Mouse (Mus musculus) right cerebral cortex, postnatal 4 days (tissue): ENCODE measurements at regions not wholly inside any gene's neighbourhood (a gene's known extent, or its start where the extent isn't known, plus 50 kb on each side); places are given as distances from the start of the nearest gene placed in this dataset.

Experiments
- DNase-seq: peaks from one replicate; pipeline ENCODE4 v3.0.0-alpha.2; 2022

GRCm38 (mm10) chr4:9028946-9029345 is 790.1 kb upstream of the Car8 start:
- DNase-seq: no peak

GRCm38 (mm10) chr4:9028475-9028874 is 789.6 kb upstream of the Car8 start:
- no peak for DNase-seq

- peak; percentile 94 for DNase-seq
Measured at GRCm38 (mm10) chr4:9027798-9028404, 789.1 kb upstream of the Car8 start.

GRCm38 (mm10) chr4:9027383-9027782 is 788.5 kb upstream of the Car8 start:
- DNase-seq: no peak

GRCm38 (mm10) chr4:9026841-9027240 is 788.0 kb upstream of the Car8 start:
- DNase-seq: no peak

- DNase-seq: no peak
Measured at GRCm38 (mm10) chr4:9025821-9026470, 787.1 kb upstream of the Car8 start.

GRCm38 (mm10) chr4:9024216-9024925 is 785.5 kb upstream of the Car8 start:
- no peak for DNase-seq

- no peak for DNase-seq
Measured at GRCm38 (mm10) chr4:9019241-9020110, 780.6 kb upstream of the Car8 start.

- no peak for DNase-seq
Measured at GRCm38 (mm10) chr4:9018236-9018635, 779.4 kb upstream of the Car8 start.

GRCm38 (mm10) chr4:9016504-9017040 is 777.7 kb upstream of the Car8 start:
- DNase-seq: no peak

GRCm38 (mm10) chr4:9015528-9016503 is 777.0 kb upstream of the Car8 start:
- no peak for DNase-seq

GRCm38 (mm10) chr4:9014986-9015385 is 776.1 kb upstream of the Car8 start:
- no peak for DNase-seq

- no peak for DNase-seq
Measured at GRCm38 (mm10) chr4:9012787-9013186, 773.9 kb upstream of the Car8 start.

GRCm38 (mm10) chr4:9011952-9012351 is 773.1 kb upstream of the Car8 start:
- DNase-seq: no peak

GRCm38 (mm10) chr4:9011129-9011518 is 772.3 kb upstream of the Car8 start:
- no peak for DNase-seq

GRCm38 (mm10) chr4:9010381-9011128 is 771.7 kb upstream of the Car8 start:
- DNase-seq: no peak

GRCm38 (mm10) chr4:9009656-9010055 is 770.8 kb upstream of the Car8 start:
- no peak for DNase-seq

GRCm38 (mm10) chr4:9005938-9006626 is 767.2 kb upstream of the Car8 start:
- no peak for DNase-seq

- DNase-seq: no peak
Measured at GRCm38 (mm10) chr4:9003891-9004290, 765.0 kb upstream of the Car8 start.

GRCm38 (mm10) chr4:9002380-9002779 is 763.5 kb upstream of the Car8 start:
- DNase-seq: no peak
